ENCODE assay signal across 22 mouse cellular contexts in the genomic region with DNA sequence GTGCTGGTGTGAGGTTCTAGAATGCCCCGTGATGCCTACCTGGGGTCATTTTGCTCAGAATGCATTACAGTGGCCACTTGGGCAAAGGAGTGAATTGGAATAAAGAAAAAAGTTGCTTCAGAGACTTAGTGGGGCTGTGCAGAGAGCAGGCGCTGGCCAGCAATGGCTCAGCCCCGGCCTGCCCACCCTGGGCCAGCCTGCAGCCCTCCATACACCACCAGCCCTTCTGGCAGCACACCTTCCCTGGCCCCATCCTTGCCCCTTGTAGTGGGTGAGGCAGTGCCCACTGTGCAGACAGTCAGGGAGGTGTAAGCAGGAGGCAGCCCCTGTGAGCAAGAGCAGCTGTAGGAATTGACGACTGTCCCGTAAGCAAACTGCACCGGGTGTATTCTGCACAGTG. TPM values are rescaled to one million over a fixed set of nuclear protein-coding genes. Genes with fewer than 3 reads are reported as not detected.
"Had no signal": no experiment of that assay in that cellular context is flagged by ENCODE, and none has a peak within 500 bp of the region (broad histone marks: within the 10 kb centered on the region; RNA-seq: fewer than 3 reads in every experiment).

No protein-coding gene starts in this region.

- H3K4me1 ChIP-seq: lung, embryonic 15.5 days; midbrain, embryonic 13.5 days; midbrain, embryonic 15.5 days; neural tube, embryonic 12.5 days; stomach, embryonic 15.5 days had no signal

- H3K4me2 ChIP-seq: lung, embryonic 15.5 days; midbrain, embryonic 11.5 days; midbrain, embryonic 13.5 days; midbrain, embryonic 15.5 days; neural tube, embryonic 12.5 days; stomach, embryonic 15.5 days had no signal

- DNase-seq: lung, adult 2 months; lung, postnatal 14 days; lung, postnatal 36 days; right cerebral cortex, postnatal 14 days; thymus, adult 2 months; thymus, postnatal 25 days; thymus, postnatal 4 days had no signal

- H3K36me3 ChIP-seq: midbrain, embryonic 15.5 days had no signal

- ATAC-seq: lung, postnatal 0 days; midbrain, embryonic 13.5 days; midbrain, embryonic 15.5 days had no signal

- H3K27me3 ChIP-seq: lung, embryonic 15.5 days; midbrain, embryonic 13.5 days; midbrain, embryonic 15.5 days; neural tube, embryonic 12.5 days; stomach, embryonic 15.5 days had no signal

- H3K9ac ChIP-seq: lung, embryonic 15.5 days; midbrain, embryonic 13.5 days; midbrain, embryonic 15.5 days; neural tube, embryonic 12.5 days; stomach, embryonic 15.5 days had no signal

- H3K9me3 ChIP-seq: lung, embryonic 15.5 days; megakaryocyte, embryonic 14.5 days; midbrain, embryonic 13.5 days; midbrain, embryonic 15.5 days; neural tube, embryonic 12.5 days; stomach, embryonic 15.5 days had no signal

- H3K27ac ChIP-seq: lung, embryonic 15.5 days; macrophage; midbrain, embryonic 13.5 days; midbrain, embryonic 15.5 days; neural tube, embryonic 12.5 days; stomach, embryonic 15.5 days; stomach, postnatal 0 days had no signal

- H3K4me3 ChIP-seq: lung, embryonic 15.5 days; midbrain, embryonic 13.5 days; midbrain, embryonic 15.5 days; neural tube, embryonic 12.5 days; stomach, embryonic 15.5 days had no signal

RNA-seq across cellular contexts. Expression of gene Timm8a2, which starts 13.9 kb away (rescaled TPM):
- total RNA-seq: megakaryocyte progenitor cell, adult 5-6 weeks; monocyte, adult 5-6 weeks had no signal
- polyA plus RNA-seq: lung, adult 2 months; lung, embryonic 15.5 days; lung, postnatal 0 days; macrophage; midbrain, embryonic 11.5 days; midbrain, embryonic 13.5 days; midbrain, embryonic 15.5 days; midbrain, postnatal 0 days; neural tube, embryonic 12.5 days; neural tube, embryonic 14.5 days; stomach, embryonic 15.5 days; stomach, postnatal 0 days; urinary bladder, adult 2 months had no signal
